Mouse (Mus musculus) heart, postnatal 0 days (tissue): ENCODE measurements around the gene Mad1l1. TPM values are rescaled to one million over a fixed set of nuclear protein-coding genes. Genes with fewer than 3 reads are reported as not detected.

Source experiments
- ATAC-seq: fragments of 200-750 bp; cut with Nextera tagmentation; 2 replicates; pipeline ENCODE4 v1.8.0; 2017; ENCODE audit warnings: low read depth, moderate number of reproducible peaks, moderate library complexity; ENCODE audit not compliant: insufficient read depth
- DNase-seq: peaks from one replicate; pipeline ENCODE4 v3.0.0-alpha.2; 2016; ENCODE audit warnings: low spot score
- H3K27ac ChIP-seq: fragments of 300-500 bp; sonication (generic); 2 replicates; pipeline ENCODE4 v1.5.1; 2014; ENCODE audit warnings: low read depth, mild to moderate bottlenecking
- H3K27me3 ChIP-seq: fragments of 300-500 bp; sonication (generic); 2 replicates; pipeline ENCODE4 v1.6.1; 2014; ENCODE audit warnings: low read length, mixed read lengths; ENCODE audit not compliant: control insufficient read depth, insufficient read depth
- H3K36me3 ChIP-seq: fragments of 300-500 bp; sonication (generic); replicated peaks from 2 replicates; pipeline ENCODE4 v1.6.1; 2014; ENCODE audit warnings: low read length, mixed read lengths; ENCODE audit not compliant: control insufficient read depth, insufficient read depth
- H3K4me1 ChIP-seq: fragments of 300-500 bp; sonication (generic); 2 replicates; pipeline ENCODE4 v1.6.1; 2014; ENCODE audit warnings: antibody characterized with exemption; ENCODE audit not compliant: control insufficient read depth, insufficient read depth
- H3K4me2 ChIP-seq: fragments of 300-500 bp; sonication (generic); 2 replicates; pipeline ENCODE4 v1.6.1; 2014; ENCODE audit warnings: low read depth, mild to moderate bottlenecking, low read length, moderate library complexity
- H3K4me3 ChIP-seq: fragments of 300-500 bp; sonication (generic); 2 replicates; pipeline ENCODE4 v1.5.1; 2014; ENCODE audit warnings: low read depth, low read length
- H3K9ac ChIP-seq: fragments of 300-500 bp; sonication (generic); replicated peaks from 2 replicates; pipeline ENCODE4 v1.6.1; 2014; ENCODE audit warnings: low read depth, low read length, mixed read lengths
- H3K9me3 ChIP-seq: fragments of 300-500 bp; sonication (generic); replicated peaks from 2 replicates; pipeline ENCODE4 v1.6.1; 2016; ENCODE audit warnings: low read length; ENCODE audit not compliant: control insufficient read depth
- CTCF ChIP-seq: IDR thresholded peaks from 2 replicates; pipeline ENCODE4 v1.5.1; 2016; ENCODE audit warnings: antibody characterized with exemption, control low read depth, low read depth
- EP300 ChIP-seq: IDR thresholded peaks from 2 replicates; pipeline ENCODE4 v1.6.1; 2016; ENCODE audit warnings: antibody characterized with exemption, low read depth
- WGBS: fragments of 180-500 bp; shearing (Covaris S2); extraction: QIAGEN DNeasy Blood & Tissue Kit; methylation state at CpG from one replicate; pipeline ENCODE4 v1.1.7; 2014; 5-methylcytosine and 5-hydroxymethylcytosine counted together
- polyA plus RNA-seq: library from polyadenylated mRNA; unstranded; fragments of >200 nt; fragmentation: Nextera tagmentation; extraction: Ambion mirVana; gene quantifications from 2 replicates; pipeline ENCODE4 v1.2.1, GENCODE M21; 2015
- total RNA-seq: library from RNA; depleted of rRNA; stranded (reverse); fragments of >200 nt; gene quantifications from 2 replicates; pipeline ENCODE4 v1.2.3, GENCODE M21; 2014; ENCODE audit warnings: low replicate concordance; rRNA removed

Gene Mad1l1
- total and polyA plus RNA-seq, 2 experiments from 2014 or later, result 15.1 to 20.6 TPM

GRCm38 (mm10) chr5:139965596-139965995 is 355.8 kb downstream of the Mad1l1 start:
- WGBS, result 78% methylated on average over 14 of the region's 14 CpGs
- DNase-seq (no peak), ATAC-seq (no peak)
- no peaks in the 10 kb centered on the region for H3K4me1 ChIP-seq
- no peak overlapping the region for H3K27ac ChIP-seq
- H3K36me3 ChIP-seq, result no peaks in the 10 kb centered on the region
- no peak overlapping the region for H3K4me3 ChIP-seq
- peaks cover 4% of the 10 kb centered on the region; the same call in 1 of the 2 replicates for H3K27me3 ChIP-seq
- H3K9me3 ChIP-seq, result no peaks in the 10 kb centered on the region
- TF ChIP-seq EP300 (no peak), CTCF (no peak)
- no peak overlapping the region for H3K4me2 ChIP-seq
- no peak overlapping the region for H3K9ac ChIP-seq

DNA sequence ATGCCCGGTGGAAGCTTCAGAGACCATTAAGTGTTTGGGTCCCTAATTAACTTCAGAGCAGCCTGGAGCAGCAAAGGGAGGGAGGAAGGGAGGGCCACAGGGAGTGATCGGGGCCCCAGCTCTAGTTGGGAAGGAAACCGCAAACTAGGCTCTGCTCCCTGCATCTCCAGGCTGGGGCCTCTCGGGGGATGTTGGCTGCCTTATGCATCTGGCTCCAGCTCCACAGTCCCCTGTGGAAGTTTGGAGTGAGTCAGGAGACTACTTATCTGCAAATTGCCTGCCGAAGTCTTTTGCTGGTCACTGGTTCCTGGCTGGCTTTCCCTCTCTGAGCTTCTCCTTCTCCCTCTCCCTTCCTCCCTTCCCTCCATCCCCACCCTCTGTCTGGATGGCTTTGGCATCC is 357.0 kb downstream of the Mad1l1 start:
- no peaks in the 10 kb centered on the region; the same call in 1 of the 2 replicates for H3K27me3 ChIP-seq
- H3K27ac ChIP-seq, result no peak overlapping the region
- TF ChIP-seq EP300 (no peak), CTCF (no peak)
- H3K4me3 ChIP-seq, result no peak overlapping the region
- 49% methylated on average over 5 of the region's 5 CpGs for WGBS
- no peak overlapping the region for H3K9ac ChIP-seq
- ATAC-seq (no peak), DNase-seq (peak; percentile 15)
- H3K4me1 ChIP-seq, result no peaks in the 10 kb centered on the region
- H3K9me3 ChIP-seq, result no peaks in the 10 kb centered on the region
- no peaks in the 10 kb centered on the region for H3K36me3 ChIP-seq
- H3K4me2 ChIP-seq, result no peak overlapping the region

- no peak overlapping the region for H3K4me3 ChIP-seq
- 0 out of 2 replicates have a peak, but pooled peaks cover 9% of the 10 kb centered on the region for H3K27me3 ChIP-seq
- 0 out of 2 replicates have a peak, but pooled peaks cover 6% of the 10 kb centered on the region for H3K4me1 ChIP-seq
- H3K36me3 ChIP-seq, result no peaks in the 10 kb centered on the region
- TF ChIP-seq EP300, result no peak
- TF ChIP-seq CTCF, result no peak
- H3K27ac ChIP-seq, result no peak overlapping the region
- H3K9ac ChIP-seq, result no peak overlapping the region
- 78% methylated on average over 4 of the region's 4 CpGs for WGBS
- no peak overlapping the region for H3K4me2 ChIP-seq
- no peak for DNase-seq
- no peak for ATAC-seq
- no peaks in the 10 kb centered on the region for H3K9me3 ChIP-seq
Observed at GRCm38 (mm10) chr5:139959741-139960140, 361.6 kb downstream of the Mad1l1 start.

Other genes with a start within 250 kb of the Mad1l1 start
- gene Nudt1, start 104 bp upstream of the Mad1l1 start, total RNA-seq, result 11.3 and 31.0 TPM in 2 replicates
- gene Nudt1, start 104 bp upstream of the Mad1l1 start, polyA plus RNA-seq, result 17.4 and 18.1 TPM in 2 replicates
- 13.9 and 19.5 TPM in 2 replicates for gene Mrm2, start 10.3 kb upstream of the Mad1l1 start, total RNA-seq
- gene Mrm2, start 10.3 kb upstream of the Mad1l1 start, polyA plus RNA-seq, result 16.9 and 17.8 TPM in 2 replicates
- gene Snx8, start 67.7 kb upstream of the Mad1l1 start, total RNA-seq, result 24.8 and 30.8 TPM in 2 replicates
- gene Snx8, start 67.7 kb upstream of the Mad1l1 start, polyA plus RNA-seq, result 11.7 and 13.3 TPM in 2 replicates
- gene Eif3b, start 97.8 kb upstream of the Mad1l1 start, total RNA-seq, result 37.4 and 38.9 TPM in 2 replicates
- gene Eif3b, start 97.8 kb upstream of the Mad1l1 start, polyA plus RNA-seq, result 36.6 and 40.0 TPM in 2 replicates
- not detected in 2 replicates for gene Gm4869, start 124.1 kb upstream of the Mad1l1 start, total RNA-seq
- gene Gm4869, start 124.1 kb upstream of the Mad1l1 start, polyA plus RNA-seq, result not detected in 2 replicates
- 4.1 and 4.7 TPM in 2 replicates for gene Chst12, start 184.0 kb upstream of the Mad1l1 start, total RNA-seq
- gene Chst12, start 184.0 kb upstream of the Mad1l1 start, polyA plus RNA-seq, result 5.9 and 6.6 TPM in 2 replicates
- not detected in 2 replicates for gene Grifin, start 243.5 kb upstream of the Mad1l1 start, total RNA-seq
- not detected in 2 replicates for gene Grifin, start 243.5 kb upstream of the Mad1l1 start, polyA plus RNA-seq